Mouse (Mus musculus) B cell, adult 67 days (primary cell): ENCODE measurements around the gene Tnip1. TPM values are rescaled to one million over a fixed set of nuclear protein-coding genes. Genes with fewer than 3 reads are reported as not detected.

ENCODE experiments used
- total RNA-seq, 2 experiments: library from RNA; stranded (reverse); gene quantifications; 4 replicates each; pipeline ENCODE4 v1.2.4; 2023

The Tnip1 gene
- 100 to 1,000 TPM in 1 of 2 experiments, 10 to 100 TPM in 1; 99.0 to 109 TPM for total RNA-seq

GRCm38 (mm10) chr11:54962810-54963209, at the start of gene Tnip1:
Tnip1 (minus strand) TSS chr11:54962917.

GRCm38 (mm10) chr11:54902333-54903323, 60.1 kb downstream of the Tnip1 start, which contains the start of gene Gpx3:
Gpx3 (plus strand) TSS chr11:54902453.

GRCm38 (mm10) chr11:54866119-54867048, 96.3 kb downstream of the Tnip1 start, which contains the start of gene Hint1:
Hint1 (plus strand) TSS chr11:54866383.

Other genes starting within 250 kb of the Tnip1 start
- 100 to 1,000 TPM; 140 to 143 TPM for gene Cdc42se2, start 175.2 kb downstream of the Tnip1 start, total RNA-seq
- gene Lyrm7, start 102.0 kb downstream of the Tnip1 start, total RNA-seq = 1 to 10 TPM; 3.5 to 7.7 TPM
- 100 to 1,000 TPM; 102 to 128 TPM for gene Hint1, start 96.5 kb downstream of the Tnip1 start, total RNA-seq
- gene Gpx3, start 60.5 kb downstream of the Tnip1 start, total RNA-seq = not detected
- 100 to 1,000 TPM; 251 to 267 TPM for gene Anxa6, start 70.5 kb upstream of the Tnip1 start, total RNA-seq
- gene Ccdc69, start 115.2 kb upstream of the Tnip1 start, total RNA-seq = 10 to 100 TPM; 47.6 to 52.5 TPM
- gene Gm2a, start 135.2 kb upstream of the Tnip1 start, total RNA-seq = 100 to 1,000 TPM; 128 to 131 TPM
- not detected for gene Slc36a3, start 188.8 kb upstream of the Tnip1 start, total RNA-seq
- not detected for gene Slc36a2, start 222.2 kb upstream of the Tnip1 start, total RNA-seq
- gene Slc36a1, start 241.4 kb upstream of the Tnip1 start, total RNA-seq = 10 to 100 TPM; 13.6 to 16.8 TPM